Mouse (Mus musculus) Patski (cell line): ENCODE measurements around the gene Mmp21. TPM values are rescaled to one million over a fixed set of nuclear protein-coding genes. Genes with fewer than 3 reads are reported as not detected.
"Not testable (repeated sequence)": the region's sequence is repeated elsewhere in the genome, so short reads cannot be mapped to it uniquely, and the experiment has no call there.

Experiments used
- ATAC-seq: fragments of 100-300 bp; one replicate; pipeline ENCODE4 v1.8.0; 2021
- CTCF ChIA-PET: fragments of 350-600 bp; sonication (Branson Sonifier 250); formaldehyde crosslinking; loops from one replicate; lab custom pipeline; 2022; ENCODE audit warnings: inconsistent platforms; lab: Charles Lee
- POLR2A ChIA-PET: fragments of 350-600 bp; sonication (Branson Sonifier 250); formaldehyde crosslinking; loops from one replicate; lab custom pipeline; 2022; ENCODE audit warnings: antibody characterized with exemption, inconsistent platforms; lab: Charles Lee
- DNase-seq: peaks from one replicate; pipeline ENCODE4 v3.0.0-alpha.2; 2011; ENCODE audit warnings: low read depth, low spot score
- H3K27me3 ChIP-seq: fragments of 371-371 bp; one replicate; pipeline ENCODE4 v1.5.1; 2021
- CTCF ChIP-seq: fragments of 100-300 bp; IDR thresholded peaks from one replicate; pipeline ENCODE4 v1.5.1; 2021
- in situ Hi-C: fragments of 300-500 bp; cut with MboI; formaldehyde crosslinking; loops from 3 replicates; pipeline ENCODE4 v1.11.1; 2018; ENCODE audit warnings: low pct_unique_long_range_greater_than_20kb, mixed read lengths
- polyA plus RNA-seq: library from polyadenylated mRNA; unstranded; gene quantifications from one replicate; pipeline ENCODE4 v1.2.3, GENCODE M21; 2021

The Mmp21 gene
- polyA plus RNA-seq, 1 experiment from 2014 or later = not detected

GRCm38 (mm10) chr7:133701366-133701765 is 21.5 kb upstream of the Mmp21 start:
- no peak for ATAC-seq
- DNase-seq = no peak
- POLR2A ChIA-PET = no interaction called here

DNA sequence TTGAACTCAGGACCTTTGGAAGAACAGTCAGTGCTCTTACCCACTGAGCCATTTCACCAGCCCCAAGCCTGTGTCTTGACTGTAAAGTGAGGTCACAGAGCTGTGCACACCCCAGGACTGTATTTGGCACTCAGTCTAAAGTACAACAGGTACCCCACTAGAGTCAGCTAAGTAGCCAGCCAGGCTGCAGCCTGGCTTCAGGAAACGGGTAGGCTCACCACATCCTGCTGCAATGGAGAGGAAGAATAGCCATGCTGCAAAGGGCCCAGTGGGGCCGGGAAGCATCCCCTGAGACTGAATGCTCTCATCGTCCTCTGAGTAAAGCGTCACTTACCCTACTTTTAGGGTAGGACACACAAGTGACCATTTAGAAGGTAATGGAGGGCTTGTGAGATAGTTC is 20.0 kb upstream of the Mmp21 start:
- DNase-seq (no peak), ATAC-seq (no peak)
- H3K27me3 ChIP-seq = no peaks in the 10 kb centered on the region
- in situ Hi-C loops = no loop called here
- no peak for TF ChIP-seq CTCF
- POLR2A ChIA-PET = interaction anchor here (0.7 kb wide), 1 partner anchor 9 kb away, joined by 4 read pairs; no protein-coding TSS in a partner anchor
- CTCF ChIA-PET = no interaction called here

More at GRCm38 (mm10) chr7:133701366-133701765, 21.5 kb upstream of the Mmp21 start:
- TF ChIP-seq CTCF = no peak
- in situ Hi-C loops = no loop called here
- H3K27me3 ChIP-seq = no peaks in the 10 kb centered on the region
- CTCF ChIA-PET = no interaction called here

DNA sequence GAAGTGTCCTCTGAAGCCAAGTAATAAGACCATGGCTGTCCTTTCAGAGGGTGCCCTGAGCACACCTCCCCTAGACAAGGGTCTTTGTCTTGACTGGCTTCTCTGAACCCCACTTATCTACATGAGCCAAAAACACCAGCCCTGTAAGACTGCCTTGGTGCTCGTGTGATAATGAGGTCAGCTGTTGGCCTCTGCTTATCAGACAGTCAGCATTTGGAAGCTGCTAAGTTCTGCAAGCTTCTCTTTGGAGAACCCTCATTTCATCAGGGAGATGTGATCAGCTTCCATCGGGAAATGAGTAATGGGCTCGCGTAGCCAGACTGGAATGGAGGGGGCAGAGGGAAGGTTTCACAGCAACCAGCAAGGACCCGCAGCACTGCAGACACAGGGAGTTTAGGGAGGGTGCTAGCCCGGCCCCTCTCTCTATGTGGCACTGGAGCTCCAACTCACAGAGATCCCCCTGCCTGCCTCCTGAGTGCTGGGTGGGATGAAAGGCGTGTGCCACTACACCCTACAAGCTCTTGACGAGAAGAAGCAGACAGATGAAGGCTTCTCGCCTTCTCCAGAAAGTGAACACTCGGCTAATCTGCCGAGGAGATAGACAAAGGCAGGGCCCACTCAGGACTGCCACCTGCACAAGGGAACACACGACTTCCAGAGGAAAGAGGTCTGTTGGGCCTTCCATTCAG is 18.3 kb upstream of the Mmp21 start:
- ChIA-PET POLR2A (no interaction called here), CTCF (interaction anchor here (0.9 to 2.3 kb wide), 2 partner anchors 10 to 17 kb away, joined by 3 to 8 read pairs; no protein-coding TSS in a partner anchor)
- no peak for DNase-seq
- TF ChIP-seq CTCF = no peak
- H3K27me3 ChIP-seq = no peaks in the 10 kb centered on the region
- in situ Hi-C loops = no loop called here
- no peak for ATAC-seq

GRCm38 (mm10) chr7:133685644-133686043 is 5.8 kb upstream of the Mmp21 start:
- DNase-seq, CTCF ChIA-PET, H3K27me3 ChIP-seq, POLR2A ChIA-PET, in situ Hi-C loops, ATAC-seq: not testable (repeated sequence)

GRCm38 (mm10) chr7:133684701-133685100 is 4.8 kb upstream of the Mmp21 start:
- ChIA-PET CTCF (interaction anchor here (1.2 to 1.3 kb wide), 4 partner anchors 10 to 23 kb away, joined by 3 read pairs; no protein-coding TSS in a partner anchor), POLR2A (no interaction called here)
- H3K27me3 ChIP-seq = no peaks in the 10 kb centered on the region
- no peak for DNase-seq
- in situ Hi-C loops = no loop called here
- no peak for ATAC-seq
- TF ChIP-seq CTCF = no peak

DNA sequence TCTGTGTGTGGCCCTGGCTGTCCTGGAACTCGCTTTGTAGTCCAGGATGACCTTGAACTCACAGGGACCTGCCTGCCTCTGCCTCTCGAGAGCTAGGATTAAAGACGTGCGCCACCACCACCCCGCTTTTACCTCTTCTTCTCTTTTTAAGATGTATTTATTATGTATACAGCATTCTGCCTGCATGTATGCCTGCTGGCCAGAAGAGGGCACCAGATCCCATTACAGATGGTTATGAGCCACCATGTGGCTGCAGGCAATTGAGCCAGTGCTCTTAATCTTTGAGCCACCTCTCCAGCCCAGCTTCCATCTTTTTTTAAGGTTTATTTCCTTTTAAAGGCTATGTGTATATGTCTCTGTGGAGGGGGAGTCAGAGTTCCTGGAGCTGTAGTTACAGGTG is 4.2 kb upstream of the Mmp21 start:
- in situ Hi-C loops = no loop called here
- ATAC-seq = no peak
- POLR2A ChIA-PET = no interaction called here
- no peaks in the 10 kb centered on the region for H3K27me3 ChIP-seq
- CTCF ChIA-PET = interaction anchor here (0.9 to 1.4 kb wide), 6 partner anchors 11 to 79 kb away, joined by 3 to 4 read pairs (median 3); no protein-coding TSS in a partner anchor
- no peak for DNase-seq
- TF ChIP-seq CTCF = no peak

DNA sequence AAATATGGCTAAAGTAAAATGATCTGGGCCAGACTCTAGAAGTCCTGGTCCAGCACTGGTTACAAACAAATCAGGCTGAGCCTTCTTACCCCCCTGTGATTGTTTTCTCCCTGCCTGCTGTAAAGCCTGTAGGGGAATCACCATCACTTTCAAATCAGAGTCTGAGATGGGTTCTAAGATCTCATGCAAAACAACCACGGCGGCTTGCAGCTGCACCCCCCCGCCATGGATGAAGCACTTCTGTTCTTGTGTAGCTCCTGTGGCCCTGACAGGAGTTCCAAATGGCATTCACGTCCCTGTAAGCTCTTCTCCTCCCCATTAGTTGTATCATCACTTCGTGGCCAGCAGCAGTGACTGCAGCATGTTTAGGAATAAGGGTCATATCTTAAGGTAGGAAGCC is 3.8 kb upstream of the Mmp21 start:
- in situ Hi-C loops = no loop called here
- ChIA-PET POLR2A (interaction anchor here (0.6 kb wide), 1 partner anchor 604 kb away, joined by 3 read pairs; no protein-coding TSS in a partner anchor), CTCF (interaction anchor here (0.9 to 1.4 kb wide), 3 partner anchors 13 to 79 kb away, joined by 3 to 4 read pairs (median 3); no protein-coding TSS in a partner anchor)
- TF ChIP-seq CTCF = no peak
- ATAC-seq = no peak
- H3K27me3 ChIP-seq = no peaks in the 10 kb centered on the region
- DNase-seq = no peak

DNA sequence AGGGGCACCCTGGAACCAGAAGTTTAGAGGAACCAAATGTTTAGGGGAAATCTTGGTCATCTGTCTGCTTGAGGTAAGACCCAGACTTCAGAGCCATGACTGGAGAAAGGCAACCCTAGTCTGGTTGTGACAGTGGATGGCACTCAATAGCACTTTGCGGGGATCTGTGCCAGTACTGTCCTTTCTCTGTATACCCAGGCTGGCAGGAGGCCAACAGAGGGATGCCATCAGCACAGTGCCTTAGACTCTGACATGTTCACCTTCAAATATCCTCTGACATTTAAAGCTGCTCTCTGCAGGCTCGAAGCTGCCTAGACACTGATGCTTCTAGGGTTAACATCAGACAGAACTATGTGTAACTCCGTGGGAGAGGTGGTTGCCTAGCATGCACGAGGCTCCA is 422 bp downstream of the Mmp21 start:
- TF ChIP-seq CTCF = no peak
- no peaks in the 10 kb centered on the region for H3K27me3 ChIP-seq
- ChIA-PET CTCF (interaction anchor here (1.1 to 1.3 kb wide), 2 partner anchors 10 to 12 kb away, joined by 3 to 8 read pairs; no protein-coding TSS in a partner anchor), POLR2A (no interaction called here)
- ATAC-seq = no peak
- no peak for DNase-seq
- in situ Hi-C loops = no loop called here

DNA sequence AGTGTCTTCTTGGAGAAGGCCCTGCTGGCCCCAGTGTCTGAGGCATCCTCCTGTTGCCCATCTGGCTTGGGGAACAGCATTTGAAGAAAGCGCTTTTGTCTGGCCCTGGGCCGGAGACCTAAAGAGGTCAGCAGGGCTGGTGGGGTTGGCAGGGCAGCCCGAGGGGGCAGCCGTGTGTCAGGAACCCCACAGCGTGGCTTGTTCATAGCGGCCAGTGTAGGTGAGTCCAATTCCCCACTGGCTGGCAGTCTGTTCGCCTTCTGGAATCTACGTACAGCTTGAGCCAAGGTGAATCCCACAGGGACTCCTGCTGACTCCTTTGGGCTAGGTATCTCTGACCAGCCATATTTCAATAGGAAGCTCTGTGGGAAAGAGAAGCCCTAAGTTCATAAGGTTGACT is 1.1 kb downstream of the Mmp21 start:
- TF ChIP-seq CTCF = no peak
- in situ Hi-C loops = no loop called here
- POLR2A ChIA-PET = no interaction called here
- ATAC-seq (no peak), DNase-seq (no peak)
- H3K27me3 ChIP-seq = no peaks in the 10 kb centered on the region
- CTCF ChIA-PET = interaction anchor here (0.6 to 1.3 kb wide), 3 partner anchors 10 to 22 kb away, joined by 3 to 8 read pairs (median 3); no protein-coding TSS in a partner anchor

DNA sequence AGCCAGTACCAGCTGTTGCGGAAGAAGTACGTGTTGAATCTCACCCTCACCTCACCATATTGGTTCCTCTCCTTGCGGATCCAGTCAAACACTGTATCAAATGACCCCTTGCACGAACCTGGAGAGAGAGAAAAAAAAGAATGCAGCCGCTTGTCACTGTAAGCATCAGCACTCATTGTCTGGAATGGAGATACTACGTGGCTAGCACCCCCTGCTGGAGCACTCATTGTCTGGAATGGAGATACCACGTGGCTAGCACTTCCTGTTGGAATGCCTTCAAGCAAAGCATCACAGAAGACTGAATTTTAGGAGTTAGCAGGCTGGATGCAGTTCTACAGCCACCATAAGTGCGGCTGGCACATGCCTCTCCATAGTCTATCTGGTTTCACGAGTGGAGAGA is 3.9 kb downstream of the Mmp21 start:
- in situ Hi-C loops = no loop called here
- DNase-seq = no peak
- CTCF ChIA-PET = no interaction called here

DNA sequence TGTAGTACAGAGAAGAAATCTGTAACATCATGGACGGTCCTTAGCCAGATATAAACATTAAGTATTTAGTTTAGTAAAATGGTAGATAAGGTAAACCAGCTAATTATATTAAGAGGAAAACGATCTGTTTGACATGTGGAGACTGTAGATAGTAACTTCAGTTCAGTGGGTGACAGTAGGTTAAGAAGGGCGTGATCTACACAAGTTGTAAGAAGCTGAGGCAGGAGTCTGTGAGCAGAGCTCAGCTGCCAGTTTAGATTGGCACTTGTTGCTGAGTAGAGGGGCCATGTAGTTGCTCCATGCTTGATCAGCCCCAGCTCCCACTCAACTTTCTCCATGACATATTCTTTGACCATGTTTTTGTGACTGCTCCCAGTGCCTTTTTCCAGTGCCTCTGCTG is 9.0 kb downstream of the Mmp21 start:
- ATAC-seq = no peak
- POLR2A ChIA-PET = no interaction called here
- CTCF ChIA-PET = interaction anchor here (0.9 to 2.8 kb wide), 7 partner anchors 10 to 29 kb away, joined by 3 to 8 read pairs (median 4); no protein-coding TSS in a partner anchor
- no peaks in the 10 kb centered on the region for H3K27me3 ChIP-seq
- no peak for DNase-seq
- in situ Hi-C loops = loop anchor here (25.0 kb wide), 1 partner anchor 1816 kb away; no protein-coding TSS in a partner anchor
- no peak for TF ChIP-seq CTCF

More for the DNA sequence above, 3.9 kb downstream of the Mmp21 start:
- no peak for ATAC-seq
- no peaks in the 10 kb centered on the region for H3K27me3 ChIP-seq
- TF ChIP-seq CTCF = no peak
- POLR2A ChIA-PET = no interaction called here
